Mouse (Mus musculus) embryo, embryonic 11.5 days (tissue): ENCODE data around the gene Grik2.
"Not testable (repeated sequence)": the region's sequence is repeated elsewhere in the genome, so short reads cannot be mapped to it uniquely, and the experiment has no call there.

Experiments
- DNase-seq: peaks from one replicate; pipeline ENCODE4 v3.0.0-alpha.2; 2012; ENCODE audit warnings: low read depth, low spot score

Gene Grik2

GRCm38 (mm10) chr10:49365262-49365661 is 423.3 kb downstream of the Grik2 start:
- no peak for DNase-seq

- DNase-seq: no peak
These were observed 466.2 kb downstream of the Grik2 start for GRCm38 (mm10) chr10:49322413-49322812.

GRCm38 (mm10) chr10:49319880-49320279 is 468.7 kb downstream of the Grik2 start:
- DNase-seq: no peak

- no peak for DNase-seq
These were observed 532.2 kb downstream of the Grik2 start for GRCm38 (mm10) chr10:49256247-49256939.

GRCm38 (mm10) chr10:49237356-49237755 is 551.2 kb downstream of the Grik2 start:
- not testable (repeated sequence) for DNase-seq

- DNase-seq: not testable (repeated sequence)
These were observed 551.7 kb downstream of the Grik2 start for GRCm38 (mm10) chr10:49236844-49237243.

GRCm38 (mm10) chr10:49220096-49220495 is 568.5 kb downstream of the Grik2 start:
- no peak for DNase-seq

- peak; percentile 2 for DNase-seq
These were observed 568.9 kb downstream of the Grik2 start for GRCm38 (mm10) chr10:49219631-49220030.

GRCm38 (mm10) chr10:49191773-49192371 is 596.7 kb downstream of the Grik2 start:
- no peak for DNase-seq

- DNase-seq: no peak
These were observed 597.3 kb downstream of the Grik2 start for GRCm38 (mm10) chr10:49191291-49191690.

GRCm38 (mm10) chr10:49154134-49154533 is 634.4 kb downstream of the Grik2 start:
- DNase-seq: no peak

- DNase-seq: not testable (repeated sequence)
These were observed 637.1 kb downstream of the Grik2 start for GRCm38 (mm10) chr10:49151496-49151895.

GRCm38 (mm10) chr10:49149714-49150113 is 638.9 kb downstream of the Grik2 start:
- DNase-seq: no peak

- no peak for DNase-seq
These were observed 645.9 kb downstream of the Grik2 start for GRCm38 (mm10) chr10:49142658-49143057.

- DNase-seq: no peak
These were observed 651.8 kb downstream of the Grik2 start for GRCm38 (mm10) chr10:49136816-49137215.

GRCm38 (mm10) chr10:49131311-49131710 is 657.3 kb downstream of the Grik2 start:
- DNase-seq: no peak

GRCm38 (mm10) chr10:49050339-49050738 is 738.2 kb downstream of the Grik2 start:
- DNase-seq: no peak

GRCm38 (mm10) chr10:49049391-49049790 is 739.2 kb downstream of the Grik2 start:
- DNase-seq: no peak
